Mouse (Mus musculus) midbrain, embryonic 10.5 days (tissue): ENCODE results near the gene Kcnk5. TPM values are rescaled to one million over a fixed set of nuclear protein-coding genes. Genes with fewer than 3 reads are reported as not detected.
A peak's percentile ranks its signal among the peaks of the same experiment; 100 is the strongest.

Experiments
- DNase-seq: peaks from one replicate; pipeline ENCODE4 v3.0.0-alpha.2; 2017; ENCODE audit warnings: low spot score
- H3K27ac ChIP-seq: fragments of 300-500 bp; sonication (generic); replicated peaks from 2 replicates; pipeline ENCODE4 v1.5.1; 2016; ENCODE audit warnings: mild to moderate bottlenecking
- H3K27me3 ChIP-seq: fragments of 300-500 bp; sonication (generic); 2 replicates; pipeline ENCODE4 v1.6.1; 2016; ENCODE audit warnings: low read depth, mild to moderate bottlenecking; ENCODE audit not compliant: poor library complexity, severe bottlenecking
- H3K36me3 ChIP-seq: fragments of 300-500 bp; sonication (generic); 2 replicates; pipeline ENCODE4 v1.6.1; 2016; ENCODE audit warnings: mild to moderate bottlenecking, moderate library complexity
- H3K4me1 ChIP-seq: fragments of 300-500 bp; sonication (generic); 2 replicates; pipeline ENCODE4 v1.6.1; 2016
- H3K4me3 ChIP-seq: fragments of 300-500 bp; sonication (generic); 2 replicates; pipeline ENCODE4 v1.5.1; 2016; ENCODE audit warnings: mild to moderate bottlenecking, moderate library complexity
- H3K9me3 ChIP-seq: fragments of 300-500 bp; sonication (generic); replicated peaks from 2 replicates; pipeline ENCODE4 v1.6.1; 2016; ENCODE audit warnings: mild to moderate bottlenecking
- WGBS: fragments of 180-500 bp; shearing (Covaris S2); methylation state at CpG from one replicate; pipeline ENCODE4 v1.1.7; 2016; 5-methylcytosine and 5-hydroxymethylcytosine counted together
- polyA plus RNA-seq: library from polyadenylated mRNA; unstranded; fragments of >200 nt; fragmentation: Nextera tagmentation; extraction: Ambion mirVana; gene quantifications from 2 replicates; pipeline ENCODE4 v1.2.1, GENCODE M21; 2016

Kcnk5 gene
- polyA plus RNA-seq, 1 experiment from 2014 or later: 10.2 TPM

DNA sequence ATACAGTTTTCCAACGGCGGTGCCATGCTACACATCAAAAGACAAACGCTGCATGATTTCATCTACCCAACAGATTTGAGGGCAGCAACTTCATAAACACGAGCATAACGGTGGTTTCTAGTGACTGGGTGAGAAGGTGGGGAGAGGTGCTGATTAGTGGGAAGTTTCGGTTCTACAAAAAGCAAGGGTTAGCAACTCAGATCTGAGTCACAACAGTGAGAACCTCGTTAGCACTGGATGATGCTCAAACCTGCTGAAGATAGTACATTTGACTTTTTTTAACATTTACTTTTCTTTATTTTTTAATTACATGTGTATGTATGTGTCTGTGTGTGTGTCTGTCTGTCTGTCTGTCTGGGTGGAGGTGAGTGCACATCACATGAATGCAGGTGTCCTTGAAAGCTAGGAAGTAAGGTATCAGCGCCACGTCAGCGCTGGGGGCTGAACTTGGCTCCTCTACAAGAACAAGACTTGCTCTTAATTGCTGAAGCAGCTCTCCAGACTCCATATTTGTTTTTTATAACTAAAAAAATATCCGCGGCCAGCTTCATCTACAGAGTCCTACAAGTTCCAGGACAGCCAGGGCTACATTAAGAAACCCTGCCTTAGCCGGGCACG lies 7.6 kb downstream of the Kcnk5 start:
- H3K36me3 ChIP-seq: peaks cover 3% of the 10 kb centered on the region; the same call in 1 of the 2 replicates
- no peak overlapping the region for H3K4me3 ChIP-seq
- no peak for DNase-seq
- H3K27me3 ChIP-seq: no peaks in the 10 kb centered on the region
- WGBS: 94% methylated on average over 14 of the region's 14 CpGs
- no peaks in the 10 kb centered on the region for H3K9me3 ChIP-seq
- peaks cover 19% of the 10 kb centered on the region for H3K4me1 ChIP-seq
- no peak overlapping the region for H3K27ac ChIP-seq

DNA sequence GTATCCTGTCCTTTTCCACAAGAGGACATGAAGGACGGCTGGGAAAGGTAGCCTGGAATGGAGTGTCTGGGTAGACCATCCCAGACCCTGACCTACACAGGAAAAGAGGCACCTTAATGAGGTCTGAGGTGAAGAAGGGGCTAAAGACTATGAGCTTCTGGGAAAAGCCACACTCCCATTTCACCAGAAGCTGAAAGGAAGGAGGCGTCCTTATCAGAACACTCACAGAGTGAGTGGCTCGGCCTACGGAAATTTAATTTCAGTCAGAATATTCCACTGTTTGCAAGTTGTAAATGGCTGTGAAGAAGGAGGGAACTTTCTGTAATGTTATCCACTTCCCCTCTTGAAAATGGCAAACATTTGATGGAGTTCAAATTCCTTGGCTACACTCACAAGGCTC lies 8.7 kb downstream of the Kcnk5 start:
- H3K36me3 ChIP-seq: peaks cover 7% of the 10 kb centered on the region
- no peak overlapping the region for H3K27ac ChIP-seq
- no peaks in the 10 kb centered on the region for H3K27me3 ChIP-seq
- 90% methylated on average over 4 of the region's 4 CpGs for WGBS
- H3K9me3 ChIP-seq: no peaks in the 10 kb centered on the region
- no peak for DNase-seq
- no peak overlapping the region for H3K4me3 ChIP-seq
- peaks cover 8% of the 10 kb centered on the region for H3K4me1 ChIP-seq

GRCm38 (mm10) chr14:20172509-20172908 lies 9.1 kb downstream of the Kcnk5 start:
- Histone ChIP-seq H3K4me3 (no peak overlapping the region), H3K4me1 (peaks cover 4% of the 10 kb centered on the region), H3K27me3 (no peaks in the 10 kb centered on the region), H3K9me3 (no peaks in the 10 kb centered on the region), H3K27ac (no peak overlapping the region), H3K36me3 (peaks cover 7% of the 10 kb centered on the region)
- no peak for DNase-seq
- 80% methylated on average over 5 of the region's 5 CpGs for WGBS

GRCm38 (mm10) chr14:20171840-20172239 lies 9.8 kb downstream of the Kcnk5 start:
- H3K4me1 ChIP-seq: no peaks in the 10 kb centered on the region
- H3K27me3 ChIP-seq: no peaks in the 10 kb centered on the region
- peaks cover 7% of the 10 kb centered on the region for H3K36me3 ChIP-seq
- no peaks in the 10 kb centered on the region for H3K9me3 ChIP-seq
- DNase-seq: no peak
- no peak overlapping the region for H3K27ac ChIP-seq
- WGBS: 86% methylated on average over 3 of the region's 3 CpGs
- H3K4me3 ChIP-seq: no peak overlapping the region

DNA sequence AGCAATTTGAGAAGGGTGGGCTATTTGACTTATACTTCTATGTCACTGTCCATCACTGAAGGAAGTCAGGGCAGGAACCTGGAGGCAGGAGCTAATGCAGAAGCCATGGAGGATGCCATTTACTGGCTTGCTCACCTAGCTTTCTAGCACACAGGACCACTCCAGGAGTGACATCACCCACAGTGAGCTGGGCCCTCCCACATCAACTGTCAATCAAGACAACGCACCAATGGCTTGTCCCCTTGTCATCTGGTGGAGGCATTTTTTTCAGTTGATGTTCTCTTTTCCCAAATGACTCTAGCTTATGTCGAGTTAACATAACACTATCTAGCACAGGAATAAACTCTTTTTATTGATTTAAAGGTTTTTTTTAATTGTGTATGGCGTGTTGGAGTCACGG lies 12.4 kb downstream of the Kcnk5 start:
- Histone ChIP-seq H3K27me3 (no peaks in the 10 kb centered on the region), H3K4me3 (no peak overlapping the region), H3K9me3 (no peaks in the 10 kb centered on the region), H3K4me1 (peaks cover 4% of the 10 kb centered on the region; the same call in 1 of the 2 replicates), H3K36me3 (peaks cover 3% of the 10 kb centered on the region; the same call in 1 of the 2 replicates), H3K27ac (no peak overlapping the region)
- 88% methylated on average over 4 of the region's 4 CpGs for WGBS
- DNase-seq: no peak

GRCm38 (mm10) chr14:20168478-20168877 lies 13.1 kb downstream of the Kcnk5 start:
- Histone ChIP-seq H3K36me3 (peaks cover 3% of the 10 kb centered on the region; the same call in 1 of the 2 replicates), H3K4me3 (no peak overlapping the region), H3K4me1 (peaks cover 12% of the 10 kb centered on the region), H3K27ac (no peak overlapping the region), H3K9me3 (no peaks in the 10 kb centered on the region), H3K27me3 (no peaks in the 10 kb centered on the region)
- 100% methylated on average over 1 of the region's 1 CpGs for whole genome bisulfite sequencing
- DNase-seq: no peak

DNA sequence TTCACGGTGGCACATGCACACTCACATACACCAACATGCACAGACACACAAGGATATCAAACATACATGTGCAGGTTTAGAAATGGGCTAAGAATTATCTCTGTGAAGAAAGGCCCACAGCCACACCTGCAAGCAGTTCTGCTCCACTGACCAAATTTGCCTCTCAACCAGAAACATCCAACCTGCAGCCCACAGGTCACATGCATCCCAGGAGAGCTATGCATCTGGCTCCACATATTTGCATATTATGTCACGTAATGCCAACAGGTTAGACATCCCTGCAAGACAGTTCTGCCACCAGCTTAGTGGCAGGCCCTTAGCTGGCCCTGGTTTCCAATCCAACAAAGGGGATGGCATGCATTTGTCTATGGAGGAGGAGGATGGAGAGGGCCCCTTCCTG lies 13.6 kb downstream of the Kcnk5 start:
- 96% methylated on average over 2 of the region's 2 CpGs for WGBS
- H3K36me3 ChIP-seq: peaks cover 3% of the 10 kb centered on the region; the same call in 1 of the 2 replicates
- H3K27ac ChIP-seq: no peak overlapping the region
- no peaks in the 10 kb centered on the region for H3K9me3 ChIP-seq
- DNase-seq: no peak
- peaks cover 16% of the 10 kb centered on the region for H3K4me1 ChIP-seq
- H3K4me3 ChIP-seq: no peak overlapping the region
- H3K27me3 ChIP-seq: no peaks in the 10 kb centered on the region

- DNase-seq: no peak
- H3K27me3 ChIP-seq: no peaks in the 10 kb centered on the region
- H3K36me3 ChIP-seq: peaks cover 3% of the 10 kb centered on the region; the same call in 1 of the 2 replicates
- H3K9me3 ChIP-seq: no peaks in the 10 kb centered on the region
- WGBS: 83% methylated on average over 1 of the region's 1 CpGs
- H3K4me1 ChIP-seq: peaks cover 31% of the 10 kb centered on the region
- no peak overlapping the region for H3K4me3 ChIP-seq
- no peak overlapping the region for H3K27ac ChIP-seq
Observed at GRCm38 (mm10) chr14:20165413-20165812, 16.2 kb downstream of the Kcnk5 start.

DNA sequence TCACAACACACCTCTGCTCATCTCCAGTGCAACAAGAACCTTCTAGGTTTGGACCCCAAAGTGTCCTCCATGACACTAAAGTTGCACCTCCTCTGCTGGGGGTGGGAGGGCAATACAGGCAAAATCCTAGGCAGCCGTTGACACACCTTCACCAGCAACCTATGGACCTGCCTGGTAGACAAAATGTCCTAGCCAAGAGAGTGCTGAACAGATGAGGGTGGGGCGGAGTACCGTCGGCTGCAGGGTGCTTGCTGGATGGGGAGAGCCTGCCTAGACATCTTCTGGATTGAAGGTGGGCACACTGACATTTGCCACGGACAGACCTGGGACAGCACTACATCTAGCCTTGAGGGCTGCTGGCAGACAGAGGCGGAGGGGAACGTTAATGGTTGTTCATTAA lies 17.2 kb downstream of the Kcnk5 start:
- no peak overlapping the region for H3K27ac ChIP-seq
- H3K9me3 ChIP-seq: no peaks in the 10 kb centered on the region
- peaks cover 38% of the 10 kb centered on the region for H3K4me1 ChIP-seq
- no peak overlapping the region for H3K4me3 ChIP-seq
- WGBS: 93% methylated on average over 7 of the region's 7 CpGs
- no peak for DNase-seq
- H3K27me3 ChIP-seq: no peaks in the 10 kb centered on the region
- peaks cover 3% of the 10 kb centered on the region; the same call in 1 of the 2 replicates for H3K36me3 ChIP-seq

GRCm38 (mm10) chr14:20162686-20163085 lies 18.9 kb downstream of the Kcnk5 start:
- H3K9me3 ChIP-seq: no peaks in the 10 kb centered on the region
- H3K27me3 ChIP-seq: no peaks in the 10 kb centered on the region
- H3K4me1 ChIP-seq: peaks cover 43% of the 10 kb centered on the region
- no peak for DNase-seq
- 91% methylated on average over 6 of the region's 6 CpGs for WGBS
- 0 out of 2 replicates have a peak, but pooled peaks cover 2% of the 10 kb centered on the region for H3K36me3 ChIP-seq
- no peak overlapping the region for H3K4me3 ChIP-seq
- H3K27ac ChIP-seq: no peak overlapping the region; the same call in 1 of the 2 replicates

- Histone ChIP-seq H3K4me3 (no peak overlapping the region), H3K27me3 (no peaks in the 10 kb centered on the region), H3K36me3 (0 out of 2 replicates have a peak, but pooled peaks cover 2% of the 10 kb centered on the region), H3K27ac (0 out of 2 replicates have a peak overlapping the region, but pooled peaks have one; percentile 23), H3K9me3 (no peaks in the 10 kb centered on the region), H3K4me1 (peaks cover 48% of the 10 kb centered on the region)
- no peak for DNase-seq
- WGBS: 85% methylated on average over 8 of the region's 8 CpGs
Observed at GRCm38 (mm10) chr14:20158727-20159681, 22.6 kb downstream of the Kcnk5 start.

DNA sequence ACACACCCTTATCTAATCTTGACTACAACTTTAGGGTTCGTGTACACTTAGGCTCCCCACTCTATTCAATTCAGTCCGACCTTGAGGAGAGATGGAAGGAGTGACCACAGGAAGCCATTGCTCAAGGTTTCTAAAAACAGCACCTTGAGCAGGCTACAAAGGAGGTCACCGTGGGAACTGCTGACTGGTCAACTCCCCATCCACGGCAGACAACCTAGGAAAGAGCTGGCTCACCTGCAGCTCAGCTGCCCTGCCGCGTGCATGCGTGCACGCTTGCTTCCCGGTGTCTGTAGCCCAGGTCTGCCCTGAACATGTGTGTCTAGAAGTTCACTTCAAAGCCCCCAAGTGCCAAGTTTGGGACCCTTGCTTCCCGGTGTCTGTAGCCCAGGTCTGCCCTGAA lies 24.0 kb downstream of the Kcnk5 start:
- Histone ChIP-seq H3K27ac (no peak overlapping the region), H3K27me3 (no peaks in the 10 kb centered on the region), H3K4me1 (peaks cover 35% of the 10 kb centered on the region), H3K36me3 (0 out of 2 replicates have a peak, but pooled peaks cover 2% of the 10 kb centered on the region), H3K9me3 (no peaks in the 10 kb centered on the region), H3K4me3 (no peak overlapping the region)
- WGBS: 94% methylated on average over 10 of the region's 10 CpGs
- no peak for DNase-seq

GRCm38 (mm10) chr14:20155718-20156117 lies 25.9 kb downstream of the Kcnk5 start:
- DNase-seq: no peak
- Histone ChIP-seq H3K9me3 (no peaks in the 10 kb centered on the region), H3K27ac (peak overlapping the region; percentile 6), H3K36me3 (0 out of 2 replicates have a peak, but pooled peaks cover 2% of the 10 kb centered on the region), H3K27me3 (no peaks in the 10 kb centered on the region), H3K4me1 (peaks cover 34% of the 10 kb centered on the region), H3K4me3 (no peak overlapping the region)
- WGBS: 42% methylated on average over 10 of the region's 10 CpGs
